Mouse (Mus musculus) hindbrain, embryonic 15.5 days (tissue): ENCODE results near the gene Arhgef26. TPM values are rescaled to one million over a fixed set of nuclear protein-coding genes. Genes with fewer than 3 reads are reported as not detected.

Experiments
- polyA plus RNA-seq: library from polyadenylated mRNA; unstranded; fragments of >200 nt; fragmentation: Nextera tagmentation; extraction: Ambion mirVana; gene quantifications from 2 replicates; pipeline ENCODE4 v1.2.1, GENCODE M21; 2015

Arhgef26 gene
- polyA plus RNA-seq, 1 experiment from 2014 or later: 14.7 TPM

Other genes with a start within 250 kb of the Arhgef26 start
- gene Dhx36, start 168.7 kb downstream of the Arhgef26 start, polyA plus RNA-seq: 38.8 and 39.1 TPM in 2 replicates